Mouse (Mus musculus): Measurements from ENCODE around the gene Usf1.

DNA sequence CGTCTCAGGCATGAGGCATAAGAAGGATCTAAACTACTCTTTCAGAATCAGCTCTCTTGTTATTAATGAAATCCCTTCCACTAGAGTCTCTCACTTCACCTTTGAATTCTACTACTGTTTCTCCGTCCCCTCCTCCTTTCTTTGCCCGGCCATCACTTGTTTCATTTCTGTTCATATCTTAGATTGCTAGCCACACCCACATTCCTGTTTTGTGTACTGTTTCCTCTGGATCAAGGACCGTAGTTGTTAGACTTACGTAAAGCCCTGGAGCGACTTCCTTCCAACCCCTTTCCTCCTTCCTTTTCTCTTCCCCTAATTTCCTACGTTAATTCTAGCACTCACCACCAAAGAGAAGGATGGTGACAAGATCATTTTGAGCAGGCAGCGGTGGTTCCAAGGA, 28.0 kb downstream of the Usf1 start:
- TF ChIP-seq POLR2AphosphoS2 (IDR thresholded peaks at IDR 0.05; ENCODE audit: insufficient read length, low read depth), result no peak
- TF ChIP-seq POLR2A (IDR thresholded peaks at IDR 0.05; ENCODE audit: insufficient read length, low read depth), result no peak
- TF ChIP-seq MYOD1 (IDR thresholded peaks at IDR 0.05; ENCODE audit: control insufficient read depth in 1 of 3, insufficient read length in 2 of 3, low read depth in 2 of 3), result no peak
- no peak for TF ChIP-seq CEBPB (IDR thresholded peaks at IDR 0.05; ENCODE audit: insufficient read depth, poor library complexity, severe bottlenecking)
- TF ChIP-seq MAX (IDR thresholded peaks at IDR 0.05; ENCODE audit: low read depth), result no peak
- no peak for TF ChIP-seq SRF (IDR thresholded peaks at IDR 0.05; ENCODE audit: control insufficient read depth, insufficient read length, low read depth)
- no peak for TF ChIP-seq USF1 (IDR thresholded peaks at IDR 0.05; ENCODE audit: low read depth)
